Mouse (Mus musculus) hindbrain, embryonic 11.5 days (tissue): ENCODE measurements at regions not wholly inside any gene's neighbourhood (a gene's known extent, or its start where the extent isn't known, plus 50 kb on each side); places are given as distances from the start of the nearest gene placed in this dataset.

Experiments
- ATAC-seq: fragments of 200-750 bp; cut with Nextera tagmentation; 2 replicates; pipeline ENCODE4 v1.8.0; 2017; ENCODE audit warnings: mild to moderate bottlenecking, moderate TSS enrichment, moderate library complexity; ENCODE audit not compliant: low FRiP score
- DNase-seq: peaks from one replicate; pipeline ENCODE4 v3.0.0-alpha.2; 2015; ENCODE audit warnings: low spot score
- H3K27ac ChIP-seq: fragments of 300-500 bp; sonication (generic); 2 replicates; pipeline ENCODE4 v1.5.1; 2014; ENCODE audit warnings: mild to moderate bottlenecking, low read depth, low read length
- H3K27me3 ChIP-seq: fragments of 300-500 bp; sonication (generic); 2 replicates; pipeline ENCODE4 v1.6.1; 2014; ENCODE audit warnings: mild to moderate bottlenecking, low read length, moderate library complexity, mixed read lengths; ENCODE audit not compliant: control insufficient read depth, insufficient read depth
- H3K36me3 ChIP-seq: fragments of 300-500 bp; sonication (generic); 2 replicates; pipeline ENCODE4 v1.6.1; 2014; ENCODE audit warnings: mild to moderate bottlenecking, low read length, moderate library complexity, mixed read lengths; ENCODE audit not compliant: control insufficient read depth, insufficient read depth
- H3K4me1 ChIP-seq: fragments of 300-500 bp; sonication (generic); replicated peaks from 2 replicates; pipeline ENCODE4 v1.6.1; 2014; ENCODE audit warnings: low read length, mixed read lengths; ENCODE audit not compliant: control insufficient read depth, insufficient read depth
- H3K4me2 ChIP-seq: fragments of 300-500 bp; sonication (generic); replicated peaks from 2 replicates; pipeline ENCODE4 v1.6.1; 2014; ENCODE audit warnings: mild to moderate bottlenecking, low read depth, low read length
- H3K4me3 ChIP-seq: fragments of 300-500 bp; sonication (generic); 2 replicates; pipeline ENCODE4 v1.5.1; 2014; ENCODE audit warnings: low read depth, low read length
- H3K9ac ChIP-seq: fragments of 300-500 bp; sonication (generic); 2 replicates; pipeline ENCODE4 v1.6.1; 2014; ENCODE audit warnings: low read depth, low read length
- H3K9me3 ChIP-seq: fragments of 300-500 bp; sonication (generic); 2 replicates; pipeline ENCODE4 v1.6.1; 2016; ENCODE audit warnings: low read length; ENCODE audit not compliant: control insufficient read depth
- WGBS: fragments of 180-500 bp; shearing (Covaris S2); extraction: QIAGEN DNeasy Blood & Tissue Kit; methylation state at CpG from one replicate; pipeline ENCODE4 v1.1.7; 2014; 5-methylcytosine and 5-hydroxymethylcytosine counted together

DNA sequence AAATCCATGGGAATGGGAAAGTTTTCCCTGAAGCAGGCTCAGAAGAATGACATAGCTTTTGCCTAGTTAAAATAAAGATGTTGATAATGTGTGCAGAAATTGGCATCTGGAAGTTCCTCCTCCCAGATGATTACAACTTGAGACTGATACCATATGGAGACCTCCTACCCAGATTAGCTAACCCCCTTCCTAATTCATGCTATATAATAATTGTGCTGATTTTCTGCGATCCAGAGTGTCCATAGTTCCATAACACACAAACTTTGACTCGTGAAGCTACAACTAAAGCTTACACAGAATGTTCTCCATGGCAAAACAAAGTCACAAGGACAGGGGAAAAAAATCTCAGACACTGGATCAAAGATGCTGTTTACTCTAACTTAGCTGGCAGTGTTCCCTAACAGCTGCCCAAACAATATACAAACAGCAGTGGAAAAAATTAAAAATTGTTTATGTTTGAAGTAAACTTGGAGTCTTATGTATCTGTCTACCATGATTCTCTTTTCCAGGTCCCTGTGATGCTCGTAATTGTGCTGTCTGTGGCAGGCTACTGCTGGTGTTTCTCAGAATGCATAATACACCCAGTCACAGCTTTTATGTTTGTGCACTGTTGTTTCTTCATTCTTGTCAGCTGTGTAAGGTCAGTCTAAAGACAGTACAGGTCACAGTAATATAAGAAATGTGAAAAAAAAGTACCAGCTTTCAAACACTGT is 1978.8 kb upstream of the A830018L16Rik start:
- no peak for DNase-seq
- no peak overlapping the region for H3K4me3 ChIP-seq
- no peaks in the 10 kb centered on the region for H3K9me3 ChIP-seq
- ATAC-seq = no peak
- no peaks in the 10 kb centered on the region for H3K4me1 ChIP-seq
- no peaks in the 10 kb centered on the region for H3K27me3 ChIP-seq
- WGBS = 82% methylated on average over 3 of the region's 3 CpGs
- H3K4me2 ChIP-seq = no peak overlapping the region
- no peaks in the 10 kb centered on the region for H3K36me3 ChIP-seq
- no peak overlapping the region for H3K9ac ChIP-seq
- H3K27ac ChIP-seq = no peak overlapping the region

DNA sequence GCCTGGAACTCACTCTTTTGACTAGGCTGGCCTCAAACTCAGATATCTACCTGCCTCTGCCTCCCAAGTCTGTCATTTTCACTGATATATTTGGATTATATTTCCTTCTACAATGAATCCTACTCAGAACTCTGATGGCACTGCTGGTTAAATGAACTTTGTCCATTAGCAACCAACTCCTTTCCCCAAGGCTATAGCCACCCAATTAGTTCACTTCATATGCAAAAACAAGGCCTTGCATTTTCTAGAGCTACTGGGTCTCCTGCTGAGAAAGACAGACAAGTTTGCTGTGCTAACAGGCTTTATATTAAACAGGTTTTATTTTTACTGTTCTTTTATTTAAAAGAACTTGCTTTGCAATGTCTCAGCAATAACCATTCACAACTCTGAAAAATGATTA is 1971.0 kb upstream of the A830018L16Rik start:
- ATAC-seq (no peak), DNase-seq (no peak)
- Histone ChIP-seq H3K4me3 (no peak overlapping the region), H3K4me2 (no peak overlapping the region), H3K9ac (no peak overlapping the region), H3K9me3 (no peaks in the 10 kb centered on the region), H3K4me1 (no peaks in the 10 kb centered on the region), H3K27ac (no peak overlapping the region), H3K27me3 (no peaks in the 10 kb centered on the region), H3K36me3 (no peaks in the 10 kb centered on the region)

DNA sequence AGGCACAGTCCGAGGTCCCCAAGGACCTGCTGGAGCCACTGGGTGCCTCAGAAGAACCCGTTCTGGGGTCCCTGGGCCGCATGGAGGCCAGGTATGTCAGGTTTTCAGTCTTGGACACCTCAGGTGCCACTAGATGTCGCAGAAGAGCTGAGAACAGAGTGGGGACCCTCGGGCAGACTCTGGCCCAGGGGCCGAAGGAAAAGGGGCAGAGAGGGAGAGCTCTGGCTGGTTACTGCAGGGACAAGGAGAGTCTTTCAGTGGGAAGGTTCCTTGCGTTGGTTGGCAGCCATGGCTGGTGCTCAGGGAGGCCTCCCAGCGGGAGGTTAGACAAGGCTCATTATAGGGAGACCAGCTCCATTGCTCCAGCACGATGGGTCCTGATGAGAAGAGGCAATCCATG is 1944.4 kb upstream of the A830018L16Rik start:
- DNase-seq (peak; percentile 15), ATAC-seq (no peak; the same call in 1 of the 2 replicates)
- Histone ChIP-seq H3K27me3 (no peaks in the 10 kb centered on the region), H3K4me3 (no peak overlapping the region), H3K4me1 (no peaks in the 10 kb centered on the region), H3K27ac (no peak overlapping the region), H3K4me2 (no peak overlapping the region), H3K9ac (no peak overlapping the region), H3K9me3 (no peaks in the 10 kb centered on the region), H3K36me3 (no peaks in the 10 kb centered on the region)
- WGBS = 46% methylated on average over 9 of the region's 9 CpGs

DNA sequence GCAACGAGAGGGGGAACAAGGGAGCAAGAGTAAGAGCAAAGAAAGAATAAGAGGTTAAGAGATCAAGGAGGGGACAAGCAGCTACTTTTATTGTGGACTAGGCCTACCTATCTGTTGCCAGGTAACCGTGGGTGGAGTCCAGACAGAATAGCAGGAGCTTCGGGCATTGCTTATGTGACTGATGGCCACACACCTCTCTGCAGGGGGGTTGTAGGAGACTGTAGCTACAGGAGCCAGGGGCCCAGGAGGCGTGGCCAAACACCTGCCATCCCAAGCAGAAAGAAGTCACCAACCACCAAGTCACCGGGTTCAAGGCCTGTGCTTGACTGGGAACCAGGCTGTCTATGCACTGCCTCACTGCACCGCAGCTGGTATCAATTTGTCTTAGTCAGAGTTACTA is 1943.9 kb upstream of the A830018L16Rik start:
- Histone ChIP-seq H3K27me3 (no peaks in the 10 kb centered on the region), H3K36me3 (no peaks in the 10 kb centered on the region), H3K4me2 (no peak overlapping the region), H3K4me3 (no peak overlapping the region), H3K9me3 (no peaks in the 10 kb centered on the region), H3K27ac (no peak overlapping the region), H3K9ac (no peak overlapping the region), H3K4me1 (no peaks in the 10 kb centered on the region)
- 56% methylated on average over 6 of the region's 6 CpGs for WGBS
- peak; percentile 43; the same call in 1 of the 2 replicates for ATAC-seq
- peak; percentile 5 for DNase-seq
